Mouse (Mus musculus): Measurements from ENCODE around the gene Mttp.

DNA sequence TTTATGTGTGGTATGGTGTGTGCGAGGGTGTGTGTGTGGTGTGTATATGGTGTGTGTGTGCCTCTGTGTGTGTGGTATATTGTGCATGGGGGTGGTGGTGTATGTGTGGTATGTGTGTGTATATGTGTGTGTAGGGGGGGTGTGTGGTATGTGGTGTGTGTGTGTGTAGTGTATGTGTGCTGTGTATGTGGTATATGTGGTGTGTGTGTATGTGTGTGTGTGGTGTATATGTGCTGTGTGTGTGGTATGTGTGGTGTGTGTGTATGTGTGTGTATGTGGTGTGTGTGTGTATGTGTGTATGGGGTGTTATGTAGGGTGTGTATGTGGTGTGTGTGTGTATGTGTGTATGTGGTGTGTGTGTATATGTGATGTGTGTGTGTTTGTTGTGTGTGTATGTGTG, 70.6 kb downstream of the Mttp start:
- no peak for TF ChIP-seq CTCF (IDR thresholded peaks at IDR 0.05; ENCODE audit: low read depth)
- TF ChIP-seq EP300 (IDR thresholded peaks at IDR 0.05; ENCODE audit: low read depth), result no peak
